Mouse (Mus musculus) gonadal fat pad, adult 2 months (tissue): ENCODE data around the gene Slc38a5. TPM values are rescaled to one million over a fixed set of nuclear protein-coding genes. Genes with fewer than 3 reads are reported as not detected.

Experiments used
- DNase-seq: peaks from one replicate; pipeline ENCODE4 v3.0.0-alpha.2; 2012; ENCODE audit warnings: low read depth
- polyA plus RNA-seq: library from polyadenylated mRNA; depleted of rRNA; stranded (reverse); fragments of >200 nt; gene quantifications from 2 replicates; pipeline ENCODE4 v1.2.3, GENCODE M21; 2012; rRNA removed

The Slc38a5 gene
- polyA plus RNA-seq = 2,149 and 4,709 TPM in 2 replicates

GRCm38 (mm10) chrX:8271083-8271820 is at the start of gene Slc38a5:
TSS of gene Slc38a5 (plus strand) at chrX:8271133.
- no peak for DNase-seq

- DNase-seq = no peak
Observed at GRCm38 (mm10) chrX:8222296-8222677, 48.6 kb upstream of the Slc38a5 start.

- DNase-seq = peak; percentile 86
Observed at GRCm38 (mm10) chrX:8222678-8223421, 48.1 kb upstream of the Slc38a5 start.

GRCm38 (mm10) chrX:8223473-8223872 is 47.5 kb upstream of the Slc38a5 start:
- no peak for DNase-seq

- DNase-seq = no peak
Observed at GRCm38 (mm10) chrX:8230272-8230671, 40.7 kb upstream of the Slc38a5 start.

- no peak for DNase-seq
Observed at GRCm38 (mm10) chrX:8233602-8234001, 37.3 kb upstream of the Slc38a5 start.

- no peak for DNase-seq
Observed at GRCm38 (mm10) chrX:8236704-8237103, 34.2 kb upstream of the Slc38a5 start.

GRCm38 (mm10) chrX:8238804-8239395 is 32.0 kb upstream of the Slc38a5 start:
- no peak for DNase-seq

- DNase-seq = no peak
Observed at GRCm38 (mm10) chrX:8247680-8248079, 23.3 kb upstream of the Slc38a5 start.

GRCm38 (mm10) chrX:8248542-8249120 is 22.3 kb upstream of the Slc38a5 start:
- no peak for DNase-seq

GRCm38 (mm10) chrX:8251789-8252333 is 19.1 kb upstream of the Slc38a5 start:
- DNase-seq = no peak

GRCm38 (mm10) chrX:8252334-8253285 is 18.3 kb upstream of the Slc38a5 start, which contains the start of gene Ftsj1:
TSS of gene Ftsj1 (minus strand) at chrX:8252406.
- peak; percentile 75 for DNase-seq

GRCm38 (mm10) chrX:8253711-8254110 is 17.2 kb upstream of the Slc38a5 start:
- DNase-seq = no peak

GRCm38 (mm10) chrX:8255807-8256206 is 15.1 kb upstream of the Slc38a5 start:
- no peak for DNase-seq

- DNase-seq = no peak
Observed at GRCm38 (mm10) chrX:8259478-8259877, 11.5 kb upstream of the Slc38a5 start.

GRCm38 (mm10) chrX:8263156-8263804 is 7.7 kb upstream of the Slc38a5 start:
- no peak for DNase-seq

- DNase-seq = no peak
Observed at GRCm38 (mm10) chrX:8264222-8264621, 6.7 kb upstream of the Slc38a5 start.

- no peak for DNase-seq
Observed at GRCm38 (mm10) chrX:8272000-8272399, 1.1 kb downstream of the Slc38a5 start.

GRCm38 (mm10) chrX:8274056-8274455 is 3.1 kb downstream of the Slc38a5 start:
- no peak for DNase-seq

GRCm38 (mm10) chrX:8288621-8289020 is 17.7 kb downstream of the Slc38a5 start:
- DNase-seq = no peak
